Mouse (Mus musculus) MEL (cell line): Measurements from ENCODE around the gene Tyk2. TPM values are rescaled to one million over a fixed set of nuclear protein-coding genes. Genes with fewer than 3 reads are reported as not detected.

ENCODE experiments used
- DNase-seq: peaks from one replicate; pipeline ENCODE4 v3.0.0; 2011; ENCODE audit warnings: low read depth, low spot score
- H3K27ac ChIP-seq: 2 replicates; pipeline ENCODE4 v1.5.1; 2012; ENCODE audit warnings: low read depth, mild to moderate bottlenecking, control low read depth, low read length, moderate library complexity; ENCODE audit not compliant: control insufficient read depth
- H3K27me3 ChIP-seq, 2 experiments: fragments of 150-350 bp in 1 of 2; sonication (generic) in 1 of 2; 2 replicates each; pipeline ENCODE4 v1.6.1; 2012; ENCODE audit warnings: low read length in 2 of 2, mild to moderate bottlenecking in 2 of 2, improper control_type of control experiment in 1 of 2, moderate library complexity in 1 of 2; ENCODE audit not compliant: insufficient read depth in 2 of 2, control insufficient read depth in 1 of 2
- H3K36me3 ChIP-seq, 2 experiments: 2 replicates each; pipeline ENCODE4 v1.6.1; 2012 to 2014; ENCODE audit warnings: low read length in 2 of 2, improper control_type of control experiment in 1 of 2, inconsistent platforms in 1 of 2, mild to moderate bottlenecking in 1 of 2; ENCODE audit not compliant: insufficient read depth in 2 of 2, control insufficient read depth in 1 of 2
- H3K4me1 ChIP-seq, 2 experiments: fragments of 150-350 bp in 1 of 2; sonication (generic) in 1 of 2; 2 replicates each; pipeline ENCODE4 v1.6.1; 2012; ENCODE audit warnings: low read length in 2 of 2, improper control_type of control experiment in 1 of 2, mild to moderate bottlenecking in 1 of 2; ENCODE audit not compliant: insufficient read depth in 2 of 2, control insufficient read depth in 1 of 2
- H3K4me3 ChIP-seq, 2 experiments: fragments of 150-350 bp in 1 of 2; sonication (generic) in 1 of 2; 2 replicates each; pipeline ENCODE4 v1.5.1; 2012; ENCODE audit warnings: low read depth in 2 of 2, low read length in 2 of 2, mild to moderate bottlenecking in 2 of 2, moderate library complexity in 2 of 2, control low read depth in 1 of 2, improper control_type of control experiment in 1 of 2; ENCODE audit not compliant: control insufficient read depth in 1 of 2, insufficient read depth in 1 of 2
- H3K79me2 ChIP-seq: 2 replicates; pipeline ENCODE4 v1.6.1; 2012; ENCODE audit warnings: mild to moderate bottlenecking, low read length, moderate library complexity; ENCODE audit not compliant: control insufficient read depth, poor library complexity, insufficient read depth
- H3K9ac ChIP-seq: 2 replicates; pipeline ENCODE4 v1.6.1; 2012; ENCODE audit warnings: low read depth, mild to moderate bottlenecking, control low read depth, low read length, moderate library complexity; ENCODE audit not compliant: control insufficient read depth, poor library complexity, severe bottlenecking
- H3K9me3 ChIP-seq: fragments of 150-350 bp; sonication (generic); replicated peaks from 2 replicates; pipeline ENCODE4 v1.6.1; 2012; ENCODE audit warnings: mild to moderate bottlenecking, low read length, improper control_type of control experiment, moderate library complexity; ENCODE audit not compliant: insufficient read depth
- CHD2 ChIP-seq: IDR thresholded peaks from 2 replicates; pipeline ENCODE4 v1.6.1; 2011; ENCODE audit warnings: low read length, improper control_type of control experiment
- CTCF ChIP-seq, 3 experiments: IDR thresholded peaks in 2 of 3; conservative IDR thresholded peaks in 1 of 3; 2 replicates each; pipeline ENCODE4 v1.5.1; 2011 to 2012; ENCODE audit warnings: low read length in 3 of 3, low read depth in 2 of 3, mild to moderate bottlenecking in 2 of 3, improper control_type of control experiment in 1 of 3, inconsistent platforms in 1 of 3, mixed read lengths in 1 of 3, moderate library complexity in 1 of 3; ENCODE audit not compliant: control insufficient read depth in 1 of 3, insufficient read depth in 1 of 3, poor library complexity in 1 of 3, severe bottlenecking in 1 of 3
- GATA1 ChIP-seq: IDR thresholded peaks from 2 replicates; pipeline ENCODE4 v1.6.1; 2011; ENCODE audit warnings: low read depth, low read length, improper control_type of control experiment
- NELFE ChIP-seq: IDR thresholded peaks from 2 replicates; pipeline ENCODE4 v1.6.1; 2011; ENCODE audit warnings: low read depth, low read length, improper control_type of control experiment
- POLR2A ChIP-seq, 2 experiments: IDR thresholded peaks; 2 replicates each; pipeline ENCODE4 v1.6.1; 2011 to 2012; ENCODE audit warnings: low read length in 2 of 2, mild to moderate bottlenecking in 2 of 2, control low read depth in 1 of 2, improper control_type of control experiment in 1 of 2, low read depth in 1 of 2, moderate library complexity in 1 of 2; ENCODE audit not compliant: control insufficient read depth in 1 of 2, insufficient read depth in 1 of 2, poor library complexity in 1 of 2
- POLR2AphosphoS5 ChIP-seq: IDR thresholded peaks from 2 replicates; pipeline ENCODE4 v1.6.1; 2012; ENCODE audit warnings: low read depth, borderline replicate concordance, mild to moderate bottlenecking, inconsistent platforms, low read length, moderate library complexity, mixed read lengths
- TAL1 ChIP-seq: IDR thresholded peaks from 2 replicates; pipeline ENCODE4 v1.6.1; 2012; ENCODE audit warnings: mild to moderate bottlenecking, inconsistent platforms, low read length, moderate library complexity, mixed read lengths
- TBP ChIP-seq: IDR thresholded peaks from 2 replicates; pipeline ENCODE4 v1.8.0; 2011; ENCODE audit warnings: low read depth, low read length, improper control_type of control experiment
- UBTF ChIP-seq: IDR thresholded peaks from 2 replicates; pipeline ENCODE4 v1.6.1; 2012; ENCODE audit warnings: low read depth, mild to moderate bottlenecking, inconsistent platforms, low read length, improper control_type of control experiment, moderate library complexity, borderline replicate concordance; ENCODE audit not compliant: insufficient read depth
- ZMIZ1 ChIP-seq: IDR thresholded peaks from 2 replicates; pipeline ENCODE4 v1.6.1; 2012; ENCODE audit warnings: low read depth, mild to moderate bottlenecking, inconsistent platforms, low read length, improper control_type of control experiment, moderate library complexity
- polyA plus RNA-seq, 2 experiments: library from polyadenylated mRNA; stranded (reverse) in 1 of 2; unstranded in 1 of 2; fragments of >175 nt in 1 of 2; fragments of >200 nt in 1 of 2; gene quantifications; 2 replicates each; pipeline versions ENCODE4 v1.2.1 to v1.2.4; 2012; ENCODE audit warnings: low replicate concordance in 2 of 2, low read depth in 1 of 2; ENCODE audit not compliant: insufficient read length in 2 of 2, insufficient read depth in 1 of 2, missing spikeins in 1 of 2
- total RNA-seq: library from RNA; depleted of rRNA; stranded (reverse); fragments of 300-350 nt; gene quantifications from 2 replicates; pipeline ENCODE4 v1.2.3, GENCODE M21; 2012

Gene Tyk2
- total and polyA plus RNA-seq, 3 experiments, result 43.8 to 63.3 TPM; not detected in 1

DNA sequence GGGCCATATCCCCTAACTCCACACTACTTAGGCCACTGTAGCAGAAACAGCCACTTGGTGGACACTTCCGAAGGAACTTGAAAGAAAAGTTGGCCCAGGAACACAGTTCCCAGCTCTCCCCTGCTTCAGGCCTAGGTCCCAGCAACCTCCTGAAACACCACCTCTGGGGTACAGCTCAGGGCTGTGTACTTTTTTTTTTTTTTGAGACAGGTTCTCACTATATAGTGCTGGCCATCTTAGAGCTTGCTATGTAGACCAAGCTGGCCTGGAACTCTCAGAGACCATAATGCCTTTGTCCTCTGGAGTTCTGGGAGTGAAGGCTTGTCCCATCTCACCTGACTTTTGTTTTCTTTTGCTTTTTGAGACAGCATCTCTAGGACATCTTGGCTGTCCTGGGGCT, 38.1 kb upstream of the Tyk2 start:
- Histone ChIP-seq H3K4me1 (peaks cover 25 to 36% of the 10 kb centered on the region in 2 experiments), H3K27ac (peak overlapping the region; percentile 79), H3K4me3 (peak overlapping the region; percentile 12 to 17), H3K27me3 (no peaks in the 10 kb centered on the region), H3K79me2 (peaks cover 41% of the 10 kb centered on the region), H3K9ac (peak overlapping the region; percentile 82), H3K36me3 (peaks cover 0 to 29% of the 10 kb centered on the region in 2 experiments; a peak in 2 of 4 replicates), H3K9me3 (no peaks in the 10 kb centered on the region)
- no peak for TF ChIP-seq ZMIZ1
- no peak for DNase-seq

DNA sequence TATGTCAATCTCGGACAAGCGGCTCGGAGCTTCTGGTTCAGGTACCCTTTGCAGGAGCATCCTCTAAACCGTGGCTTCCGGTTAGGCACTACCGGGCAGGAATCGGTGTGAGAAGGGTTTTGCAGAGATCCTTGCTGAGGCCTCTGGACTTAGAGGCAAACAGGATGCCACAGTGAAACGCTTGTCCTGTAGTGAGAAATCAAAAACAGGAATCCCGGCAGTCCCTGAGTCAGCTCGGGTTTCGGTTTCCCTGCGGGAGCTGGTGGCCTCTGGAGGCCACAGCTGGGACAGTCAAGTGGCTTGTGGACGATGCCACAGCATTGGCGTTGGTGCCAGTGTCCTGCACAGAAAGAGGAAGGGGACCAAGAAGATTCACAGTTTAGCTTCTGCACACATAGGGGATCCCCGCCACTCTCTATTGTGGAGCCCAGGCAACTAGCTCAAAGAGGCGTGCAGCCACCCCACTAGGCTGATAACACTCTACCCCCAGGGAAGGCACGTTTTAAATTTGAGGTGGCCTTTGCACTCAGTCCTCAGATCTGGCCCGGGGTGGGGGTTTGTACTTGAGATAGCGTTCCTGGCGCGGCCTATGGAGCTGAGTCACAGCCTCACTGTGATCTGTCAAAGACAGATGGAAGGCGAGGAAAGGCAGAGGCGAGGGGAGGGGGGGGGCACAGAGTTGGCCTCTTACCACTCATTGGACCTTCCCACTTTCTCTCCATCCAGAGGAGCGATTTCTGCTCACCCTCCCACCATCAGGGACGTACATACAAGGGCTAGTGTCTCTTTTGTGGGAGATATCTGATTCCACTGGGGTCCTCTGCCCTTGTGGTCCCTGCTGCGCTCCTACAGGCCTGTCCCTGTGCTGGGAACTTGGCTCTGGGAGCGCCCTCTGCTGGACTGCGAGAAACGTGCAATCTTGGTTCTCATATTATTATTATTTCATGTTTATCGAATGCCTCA, 37.4 kb upstream of the Tyk2 start:
- Histone ChIP-seq H3K9ac (peak overlapping the region; percentile 82), H3K27me3 (no peaks in the 10 kb centered on the region), H3K4me3 (peak overlapping the region; percentile 71 to 81), H3K36me3 (peaks cover 0 to 29% of the 10 kb centered on the region in 2 experiments; a peak in 2 of 4 replicates), H3K79me2 (peaks cover 41% of the 10 kb centered on the region), H3K27ac (peak overlapping the region; percentile 79), H3K4me1 (peaks cover 25 to 42% of the 10 kb centered on the region in 2 experiments), H3K9me3 (no peaks in the 10 kb centered on the region)
- TF ChIP-seq POLR2AphosphoS5 (peak; percentile 55; the same call in 1 of the 2 replicates), CTCF (IDR thresholded peaks at IDR 0.05 in 2 of 3, conservative IDR thresholded peaks at IDR 0.05 in 1 of 3; ENCODE audit: control insufficient read depth in 1 of 3, insufficient read depth in 1 of 3, low read depth in 2 of 3, low read length in 3 of 3, poor library complexity in 1 of 3, severe bottlenecking in 1 of 3) (peak in 1 of 3 experiments; percentile 100; a peak in 2 of 6 replicates), TBP (peak; percentile 97), NELFE (no peak), CHD2 (no peak), UBTF (peak; percentile 97), POLR2A (IDR thresholded peaks at IDR 0.05; ENCODE audit: control insufficient read depth in 1 of 2, insufficient read depth in 1 of 2, low read depth in 1 of 2, low read length in 2 of 2, poor library complexity in 1 of 2) (peak in 1 of 2 experiments; percentile 82; a peak in 2 of 4 replicates), GATA1 (peak; percentile 79), TAL1 (peak; percentile 81)
- peak; percentile 100 for DNase-seq
